9 mouse cellular contexts compared by ENCODE assay signal in genomic region chr5:35624751-35625239, GRCm38 (mm10). TPM values are rescaled to one million over a fixed set of nuclear protein-coding genes. Genes with fewer than 3 reads are reported as not detected.
DNase-seq lines count a peak whose midpoint lies in the region; ATAC-seq and TF ChIP-seq lines count a peak whose summit lies in the region.
"Had no signal": no experiment of that assay in that cellular context is flagged by ENCODE, and none has a peak within 500 bp of the region (broad histone marks: within the 10 kb centered on the region; RNA-seq: fewer than 3 reads in every experiment).

No protein-coding gene starts in this region.

- no peaks in the 10 kb centered on the region for H3K9me3 ChIP-seq in kidney, embryonic 16.5 days (ENCODE audit: low read length)
- no peaks in the 10 kb centered on the region for H3K9me3 ChIP-seq in limb, embryonic 15.5 days
- H3K9me3 ChIP-seq in stomach, embryonic 16.5 days (replicated peaks; ENCODE audit: control insufficient read depth, low read length): no peaks in the 10 kb centered on the region
- H3K9me3 ChIP-seq in forebrain, embryonic 13.5 days (replicated peaks): no peaks in the 10 kb centered on the region
- H3K9me3 ChIP-seq in hindbrain, embryonic 12.5 days (replicated peaks): no peaks in the 10 kb centered on the region
- H3K9me3 ChIP-seq: liver, embryonic 13.5 days had no signal

- H3K9ac ChIP-seq in kidney, embryonic 16.5 days (replicated peaks; ENCODE audit: low read length): no peak overlapping the region
- H3K9ac ChIP-seq in limb, embryonic 15.5 days: no peak overlapping the region
- H3K9ac ChIP-seq in stomach, embryonic 16.5 days (ENCODE audit: low read length): no peak overlapping the region
- no peak overlapping the region for H3K9ac ChIP-seq in forebrain, embryonic 13.5 days
- no peak overlapping the region for H3K9ac ChIP-seq in hindbrain, embryonic 12.5 days
- H3K9ac ChIP-seq: liver, embryonic 13.5 days had no signal

- H3K4me1 ChIP-seq in kidney, embryonic 16.5 days (ENCODE audit: insufficient read depth, low read length): no peaks in the 10 kb centered on the region; the same call in 1 of the 2 replicates
- H3K4me1 ChIP-seq in limb, embryonic 15.5 days: peaks cover 26% of the 10 kb centered on the region
- peaks cover 21% of the 10 kb centered on the region for H3K4me1 ChIP-seq in stomach, embryonic 16.5 days (ENCODE audit: control insufficient read depth, insufficient read depth, low read length)
- H3K4me1 ChIP-seq in forebrain, embryonic 13.5 days: peaks cover 7% of the 10 kb centered on the region; the same call in 1 of the 2 replicates
- peaks cover 8% of the 10 kb centered on the region for H3K4me1 ChIP-seq in hindbrain, embryonic 12.5 days
- H3K4me1 ChIP-seq: liver, embryonic 13.5 days had no signal

- H3K27ac ChIP-seq in kidney, embryonic 16.5 days (ENCODE audit: low read length): no peak overlapping the region
- H3K27ac ChIP-seq in gastrocnemius, adult 2 months: peak overlapping the region; percentile 62
- peak overlapping the region; percentile 29; the same call in 1 of the 2 replicates for H3K27ac ChIP-seq in limb, embryonic 15.5 days
- peak overlapping the region; percentile 11; the same call in 1 of the 2 replicates for H3K27ac ChIP-seq in stomach, embryonic 16.5 days (ENCODE audit: low read length)
- H3K27ac ChIP-seq in forebrain, embryonic 13.5 days: no peak overlapping the region
- H3K27ac ChIP-seq in hindbrain, embryonic 12.5 days: no peak overlapping the region
- H3K27ac ChIP-seq: liver, embryonic 13.5 days had no signal

- no peak overlapping the region for H3K4me2 ChIP-seq in kidney, embryonic 16.5 days (replicated peaks; ENCODE audit: low read depth, low read length)
- no peak overlapping the region for H3K4me2 ChIP-seq in limb, embryonic 15.5 days
- no peak overlapping the region for H3K4me2 ChIP-seq in stomach, embryonic 16.5 days (ENCODE audit: low read depth, low read length)
- no peak overlapping the region for H3K4me2 ChIP-seq in forebrain, embryonic 13.5 days
- no peak overlapping the region for H3K4me2 ChIP-seq in hindbrain, embryonic 12.5 days (replicated peaks)
- H3K4me2 ChIP-seq: liver, embryonic 13.5 days had no signal

- H3K4me3 ChIP-seq in kidney, embryonic 16.5 days (ENCODE audit: low read length): no peak overlapping the region
- H3K4me3 ChIP-seq in gastrocnemius, adult 2 months: no peak overlapping the region
- H3K4me3 ChIP-seq in limb, embryonic 15.5 days: no peak overlapping the region
- H3K4me3 ChIP-seq in stomach, embryonic 16.5 days (replicated peaks; ENCODE audit: low read length): no peak overlapping the region
- no peak overlapping the region for H3K4me3 ChIP-seq in forebrain, embryonic 13.5 days
- no peak overlapping the region for H3K4me3 ChIP-seq in hindbrain, embryonic 12.5 days
- H3K4me3 ChIP-seq: liver, embryonic 13.5 days had no signal

- H3K36me3 ChIP-seq in kidney, embryonic 16.5 days (ENCODE audit: insufficient read depth, low read length): no peaks in the 10 kb centered on the region
- H3K36me3 ChIP-seq in limb, embryonic 15.5 days: no peaks in the 10 kb centered on the region
- H3K36me3 ChIP-seq in stomach, embryonic 16.5 days (ENCODE audit: control insufficient read depth, insufficient read depth, low read length): no peaks in the 10 kb centered on the region
- no peaks in the 10 kb centered on the region for H3K36me3 ChIP-seq in forebrain, embryonic 13.5 days (ENCODE audit: poor library complexity, severe bottlenecking)
- no peaks in the 10 kb centered on the region for H3K36me3 ChIP-seq in hindbrain, embryonic 12.5 days
- H3K36me3 ChIP-seq: liver, embryonic 13.5 days had no signal

- 58% methylated on average over 4 of the region's 4 CpGs for WGBS in kidney, embryonic 16.5 days
- 46% methylated on average over 4 of the region's 4 CpGs for WGBS in limb, embryonic 15.5 days
- WGBS in stomach, embryonic 16.5 days: 46% methylated on average over 4 of the region's 4 CpGs
- 85% methylated on average over 4 of the region's 4 CpGs for WGBS in forebrain, embryonic 13.5 days
- 67% methylated on average over 4 of the region's 4 CpGs for WGBS in hindbrain, embryonic 12.5 days

- ATAC-seq in kidney, embryonic 16.5 days (ENCODE audit: low FRiP score, low TSS enrichment): 0 out of 2 replicates have a peak, but pooled peaks have one; percentile 46
- peak; percentile 41 for ATAC-seq in limb, embryonic 15.5 days (ENCODE audit: insufficient number of reproducible peaks, low FRiP score, low TSS enrichment, low read depth)
- peak; percentile 70 for ATAC-seq in stomach, embryonic 16.5 days (ENCODE audit: insufficient read depth, low FRiP score)
- no peak for ATAC-seq in forebrain, embryonic 13.5 days
- no peak for ATAC-seq in hindbrain, embryonic 12.5 days (ENCODE audit: low FRiP score)

- intact Hi-C loops in gastrocnemius, adult 2 months (cut with DNase I): no loop called here

- no peaks in the 10 kb centered on the region for H3K27me3 ChIP-seq in kidney, embryonic 16.5 days (ENCODE audit: insufficient read depth, low read length)
- H3K27me3 ChIP-seq in limb, embryonic 15.5 days: no peaks in the 10 kb centered on the region
- no peaks in the 10 kb centered on the region for H3K27me3 ChIP-seq in stomach, embryonic 16.5 days (ENCODE audit: control insufficient read depth, insufficient read depth, low read length)
- H3K27me3 ChIP-seq in forebrain, embryonic 13.5 days: no peaks in the 10 kb centered on the region
- H3K27me3 ChIP-seq in hindbrain, embryonic 12.5 days: no peaks in the 10 kb centered on the region
- H3K27me3 ChIP-seq: liver, embryonic 13.5 days had no signal

- TF ChIP-seq CTCF in gastrocnemius, adult 2 months (IDR thresholded peaks at IDR 0.05): no peak

- DNase-seq in kidney, adult 18-20 months: no peak
- DNase-seq in gastrocnemius, adult 2 months: peak; percentile 91
- no peak for DNase-seq in spleen, adult 12 weeks (ENCODE audit: low spot score)
- DNase-seq: liver, embryonic 13.5 days had no signal

RNA-seq across cellular contexts. Expression of gene Acox3, which starts 42.0 kb away (rescaled TPM):
- polyA plus RNA-seq in kidney, embryonic 16.5 days (2015; fragmentation: Nextera tagmentation; extraction: Ambion mirVana): 14.4 and 16.6 TPM in 2 replicates
- total RNA-seq in gastrocnemius, adult 2 months (2021): 10 to 100 TPM; 15.4 to 18.0 TPM
- 11.6 and 12.4 TPM in 2 replicates for polyA plus RNA-seq in limb, embryonic 15.5 days (2015; fragmentation: Nextera tagmentation; extraction: Ambion mirVana)
- 15.1 and 15.9 TPM in 2 replicates for polyA plus RNA-seq in stomach, embryonic 16.5 days (2015; fragmentation: Nextera tagmentation; extraction: Ambion mirVana)
- 12.0 and 15.6 TPM in 2 replicates for polyA plus RNA-seq in forebrain, embryonic 13.5 days (2015; fragmentation: Nextera tagmentation; extraction: Ambion mirVana)
- 16.3 and 19.7 TPM in 2 replicates for polyA plus RNA-seq in hindbrain, embryonic 12.5 days (2016; fragmentation: Nextera tagmentation; extraction: Ambion mirVana)

RNA-seq across cellular contexts. Expression of gene Trmt44, which starts 49.9 kb away (rescaled TPM):
- polyA plus RNA-seq in kidney, embryonic 16.5 days (2015; fragmentation: Nextera tagmentation; extraction: Ambion mirVana): 9.4 and 9.5 TPM in 2 replicates
- 1 to 10 TPM; 1.5 to 1.6 TPM for total RNA-seq in gastrocnemius, adult 2 months (2021)
- 9.0 and 9.1 TPM in 2 replicates for polyA plus RNA-seq in limb, embryonic 15.5 days (2015; fragmentation: Nextera tagmentation; extraction: Ambion mirVana)
- 7.0 and 7.6 TPM in 2 replicates for polyA plus RNA-seq in stomach, embryonic 16.5 days (2015; fragmentation: Nextera tagmentation; extraction: Ambion mirVana)
- polyA plus RNA-seq in forebrain, embryonic 13.5 days (2015; fragmentation: Nextera tagmentation; extraction: Ambion mirVana): 7.3 and 9.1 TPM in 2 replicates
- 8.4 and 9.4 TPM in 2 replicates for polyA plus RNA-seq in hindbrain, embryonic 12.5 days (2016; fragmentation: Nextera tagmentation; extraction: Ambion mirVana)

RNA-seq across cellular contexts. Expression of gene Htra3, which starts 54.8 kb away (rescaled TPM):
- 16.9 and 18.4 TPM in 2 replicates for polyA plus RNA-seq in kidney, embryonic 16.5 days (2015; fragmentation: Nextera tagmentation; extraction: Ambion mirVana)
- total RNA-seq in gastrocnemius, adult 2 months (2021): 10 to 100 TPM; 40.1 to 52.2 TPM
- 72.3 and 92.9 TPM in 2 replicates for polyA plus RNA-seq in limb, embryonic 15.5 days (2015; fragmentation: Nextera tagmentation; extraction: Ambion mirVana)
- polyA plus RNA-seq in stomach, embryonic 16.5 days (2015; fragmentation: Nextera tagmentation; extraction: Ambion mirVana): 67.7 and 77.5 TPM in 2 replicates
- 6.3 and 6.8 TPM in 2 replicates for polyA plus RNA-seq in forebrain, embryonic 13.5 days (2015; fragmentation: Nextera tagmentation; extraction: Ambion mirVana)
- polyA plus RNA-seq in hindbrain, embryonic 12.5 days (2016; fragmentation: Nextera tagmentation; extraction: Ambion mirVana): 7.3 and 9.7 TPM in 2 replicates

Comparison
In these comparisons a context has a peak if more than half of its experiments do, and no peak if none do; other contexts are left out.
1. ATAC-seq: peak in kidney, embryonic 16.5 days (single experiment), limb, embryonic 15.5 days (single experiment) and stomach, embryonic 16.5 days (single experiment); none in forebrain, embryonic 13.5 days (single experiment) and hindbrain, embryonic 12.5 days (single experiment).
2. H3K27ac ChIP-seq: peak in gastrocnemius, adult 2 months (single experiment), limb, embryonic 15.5 days (single experiment) and stomach, embryonic 16.5 days (single experiment); none in kidney, embryonic 16.5 days (single experiment), forebrain, embryonic 13.5 days (single experiment) and hindbrain, embryonic 12.5 days (single experiment).